Mouse (Mus musculus) E14TG2a.4 (cell line): ENCODE data around the gene Gpc3.

ENCODE experiments used
- CTCF ChIP-seq: conservative IDR thresholded peaks from 2 replicates; pipeline ENCODE4 v1.5.1; 2014; ENCODE audit warnings: low read length
- NANOG ChIP-seq: IDR thresholded peaks from 2 replicates; pipeline ENCODE4 v1.6.1; 2014; ENCODE audit warnings: borderline replicate concordance, low read length, mixed read lengths
- POU5F1 ChIP-seq: IDR thresholded peaks from 2 replicates; pipeline ENCODE4 v1.6.1; 2014; ENCODE audit warnings: low read length, borderline replicate concordance

DNA sequence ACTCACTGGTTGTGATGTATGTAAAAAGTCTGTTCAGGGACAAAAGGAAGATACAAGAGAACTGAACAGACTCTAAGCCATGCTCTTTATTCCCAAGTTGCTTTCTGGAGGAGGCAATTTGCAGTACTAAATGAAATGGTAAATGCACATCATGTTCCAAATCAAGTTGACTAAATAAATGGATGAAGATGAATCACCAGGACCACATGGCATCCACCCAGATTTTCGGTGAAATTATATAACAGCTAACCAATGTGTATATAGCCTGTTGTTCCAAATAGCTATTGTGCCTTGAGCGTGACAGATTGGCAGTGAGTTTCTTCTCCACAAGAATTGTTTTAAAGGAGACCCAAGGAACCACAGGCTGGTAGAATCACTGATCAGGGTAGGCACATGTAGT lies 302.8 kb downstream of the Gpc3 start:
- TF ChIP-seq CTCF, result no peak
- no peak for TF ChIP-seq NANOG
- no peak for TF ChIP-seq POU5F1
